Comparison of ENCODE assay signal across 8 mouse cellular contexts in the genomic region with DNA sequence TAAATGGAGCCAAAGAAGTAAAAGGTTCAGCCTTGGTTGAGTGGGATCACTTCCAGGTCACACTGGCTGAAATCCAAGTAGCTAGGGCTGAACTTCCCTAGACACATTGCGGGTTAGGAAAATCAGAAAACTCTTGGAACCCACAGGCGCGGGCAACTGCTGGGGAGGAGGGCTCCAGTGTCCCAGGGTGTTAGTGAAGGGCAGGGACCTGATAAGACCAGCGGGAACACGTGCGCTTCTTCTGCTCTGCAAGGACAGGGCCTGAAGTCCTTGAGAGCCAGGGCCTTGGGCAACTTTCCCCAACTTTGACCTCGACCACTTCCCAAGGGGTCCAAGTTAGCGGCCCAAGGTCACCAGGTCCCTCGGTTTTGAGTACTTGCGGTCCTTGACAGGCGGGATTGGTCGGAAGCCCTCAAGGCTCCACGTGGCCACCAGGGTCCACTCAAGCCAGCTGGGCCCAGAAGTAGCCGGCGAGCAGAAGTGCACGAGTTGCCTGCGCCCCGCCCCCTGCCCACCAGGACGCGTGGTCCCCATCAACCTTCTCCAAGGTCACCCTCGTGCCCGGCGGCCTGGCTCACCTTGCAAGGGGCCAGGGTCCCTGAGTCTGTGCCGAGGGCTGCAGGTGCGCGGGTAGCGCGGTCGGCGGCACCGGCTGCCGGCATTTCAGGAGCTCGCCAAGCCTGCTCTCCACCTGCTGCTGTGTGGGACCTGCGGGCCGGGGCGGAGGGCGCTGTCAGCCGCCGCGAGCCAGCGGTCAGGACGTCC. TPM values are rescaled to one million over a fixed set of nuclear protein-coding genes. Genes with fewer than 3 reads are reported as not detected.
DNase-seq lines count a peak whose midpoint lies in the region; ATAC-seq and TF ChIP-seq lines count a peak whose summit lies in the region.

No protein-coding gene starts in this region.

- H3K4me3 ChIP-seq in thymus, adult 2 months (ENCODE audit: control insufficient read depth, insufficient read depth, low read length) = peak overlapping the region; percentile 95
- H3K4me3 ChIP-seq in lung, postnatal 0 days (ENCODE audit: low read depth, low read length) = peak overlapping the region; percentile 77

- no peak for TF ChIP-seq POLR2A in thymus, adult 2 months (IDR thresholded peaks at IDR 0.05; ENCODE audit: control insufficient read depth, extremely low read depth, insufficient read depth, low read length, poor library complexity)

- peak overlapping the region; percentile 98 for H3K4me2 ChIP-seq in lung, postnatal 0 days (replicated peaks; ENCODE audit: low read depth, low read length)

- peaks cover 14% of the 10 kb centered on the region for H3K4me1 ChIP-seq in thymus, adult 2 months (replicated peaks; ENCODE audit: control insufficient read depth, insufficient read depth, low read length)
- H3K4me1 ChIP-seq in lung, postnatal 0 days (ENCODE audit: insufficient read depth, low read depth, low read length) = no peaks in the 10 kb centered on the region

- H3K9ac ChIP-seq in lung, postnatal 0 days (replicated peaks; ENCODE audit: low read depth) = peak overlapping the region; percentile 62

- TF ChIP-seq EP300 in lung, postnatal 0 days (IDR thresholded peaks at IDR 0.05) = no peak

- peak; percentile 74 for ATAC-seq in lung, postnatal 0 days

- H3K27ac ChIP-seq in thymus, adult 2 months (ENCODE audit: control insufficient read depth, insufficient read depth, low read length) = no peak overlapping the region
- H3K27ac ChIP-seq in lung, postnatal 0 days (ENCODE audit: low read length) = peak overlapping the region; percentile 77

- no peak for DNase-seq in thymus, adult 2 months
- DNase-seq in thymus, postnatal 0 days (ENCODE audit: low spot score) = no peak
- peak; percentile 73 for DNase-seq in embryo, embryonic 9.5 days (ENCODE audit: extremely low spot score)
- DNase-seq in heart, adult 9 months (ENCODE audit: low spot score in 2 of 2) = peak; percentile 66 to 69
- peak; percentile 85 for DNase-seq in kidney, adult 9 months
- peak; percentile 61 for DNase-seq in lung, postnatal 0 days (ENCODE audit: low spot score)
- peak; percentile 65 for DNase-seq in ovary, postnatal 14 days (ENCODE audit: low spot score)
- no peak for DNase-seq in thymus, postnatal 36 days

- no peaks in the 10 kb centered on the region for H3K36me3 ChIP-seq in thymus, adult 2 months (ENCODE audit: control insufficient read depth, insufficient read depth, low read length)
- no peaks in the 10 kb centered on the region for H3K36me3 ChIP-seq in lung, postnatal 0 days (ENCODE audit: insufficient read depth, low read length)

- no peaks in the 10 kb centered on the region for H3K9me3 ChIP-seq in lung, postnatal 0 days (ENCODE audit: low read length)

- TF ChIP-seq CTCF in thymus, adult 2 months (IDR thresholded peaks at IDR 0.05; ENCODE audit: borderline replicate concordance, control insufficient read depth, extremely low read depth, insufficient read depth, low read length, poor library complexity) = 0 out of 2 replicates have a peak, but pooled peaks have one; percentile 34
- no peak for TF ChIP-seq CTCF in lung, postnatal 0 days (IDR thresholded peaks at IDR 0.05)

- 1% methylated on average over 42 of the region's 42 CpGs for WGBS in thymus, adult 2 months
- WGBS in lung, postnatal 0 days = under 1% methylated on average over 41 of the region's 42 CpGs

- H3K27me3 ChIP-seq in thymus, adult 2 months (ENCODE audit: control insufficient read depth, insufficient read depth, low read length) = no peaks in the 10 kb centered on the region
- H3K27me3 ChIP-seq in lung, postnatal 0 days (replicated peaks; ENCODE audit: insufficient read depth, low read length) = no peaks in the 10 kb centered on the region

RNA-seq across cellular contexts. Expression of gene Mcrip2, which starts 0.5 kb away (rescaled TPM):
- polyA plus RNA-seq in thymus, adult 2 months (2012; rRNA removed) = 52.1 and 54.6 TPM in 2 replicates
- 24.1 and 24.5 TPM in 2 replicates for polyA plus RNA-seq in thymus, postnatal 0 days (2015; fragmentation: Nextera tagmentation; extraction: Ambion mirVana)
- polyA plus RNA-seq in lung, postnatal 0 days (2015; fragmentation: Nextera tagmentation; extraction: Ambion mirVana) = 16.5 and 19.5 TPM in 2 replicates

RNA-seq across cellular contexts. Expression of gene Wdr90, which starts 6.7 kb away (rescaled TPM):
- 107 and 133 TPM in 2 replicates for polyA plus RNA-seq in thymus, adult 2 months (2012; rRNA removed)
- 9.8 and 10.1 TPM in 2 replicates for polyA plus RNA-seq in thymus, postnatal 0 days (2015; fragmentation: Nextera tagmentation; extraction: Ambion mirVana)
- 5.6 and 5.8 TPM in 2 replicates for polyA plus RNA-seq in lung, postnatal 0 days (2015; fragmentation: Nextera tagmentation; extraction: Ambion mirVana)

RNA-seq across cellular contexts. Expression of gene Mettl26, which starts 6.9 kb away (rescaled TPM):
- polyA plus RNA-seq in thymus, adult 2 months (2012; rRNA removed) = 77.3 and 82.3 TPM in 2 replicates
- 43.5 and 47.0 TPM in 2 replicates for polyA plus RNA-seq in thymus, postnatal 0 days (2015; fragmentation: Nextera tagmentation; extraction: Ambion mirVana)
- polyA plus RNA-seq in lung, postnatal 0 days (2015; fragmentation: Nextera tagmentation; extraction: Ambion mirVana) = 48.7 and 50.7 TPM in 2 replicates

RNA-seq across cellular contexts. Expression of gene Wfikkn1, which starts 12.6 kb away (rescaled TPM):
- 2.9 and 3.7 TPM in 2 replicates for polyA plus RNA-seq in thymus, adult 2 months (2012; rRNA removed)
- polyA plus RNA-seq in thymus, postnatal 0 days (2015; fragmentation: Nextera tagmentation; extraction: Ambion mirVana) = 0.46 and 0.51 TPM in 2 replicates
- 0.24 and 0.26 TPM in 2 replicates for polyA plus RNA-seq in lung, postnatal 0 days (2015; fragmentation: Nextera tagmentation; extraction: Ambion mirVana)

RNA-seq across cellular contexts. Expression of gene Rhot2, which starts 23.4 kb away (rescaled TPM):
- polyA plus RNA-seq in thymus, adult 2 months (2012; rRNA removed) = 192 and 206 TPM in 2 replicates
- polyA plus RNA-seq in thymus, postnatal 0 days (2015; fragmentation: Nextera tagmentation; extraction: Ambion mirVana) = 19.7 and 22.6 TPM in 2 replicates
- 9.9 and 10.3 TPM in 2 replicates for polyA plus RNA-seq in lung, postnatal 0 days (2015; fragmentation: Nextera tagmentation; extraction: Ambion mirVana)

Comparison
In these comparisons a context has a peak if more than half of its experiments do, and no peak if none do; other contexts are left out.
1. DNase-seq: peak in embryo, embryonic 9.5 days (single experiment), heart, adult 9 months (2 of 2), kidney, adult 9 months (single experiment), lung, postnatal 0 days (single experiment) and ovary, postnatal 14 days (single experiment); none in thymus, adult 2 months (single experiment), thymus, postnatal 0 days (single experiment) and thymus, postnatal 36 days (0 of 2).